Mouse (Mus musculus) cerebellum, postnatal 36 days (tissue): ENCODE data around the gene Lhfpl2.

Source experiments
- DNase-seq, 2 experiments: peaks; one replicate each; pipeline ENCODE4 v3.0.0; 2021 to 2022; ENCODE audit warnings: mixed read lengths in 2 of 2

The Lhfpl2 gene

GRCm38 (mm10) chr13:94098369-94099084 is 40.9 kb downstream of the Lhfpl2 start:
- no peak for DNase-seq

DNA sequence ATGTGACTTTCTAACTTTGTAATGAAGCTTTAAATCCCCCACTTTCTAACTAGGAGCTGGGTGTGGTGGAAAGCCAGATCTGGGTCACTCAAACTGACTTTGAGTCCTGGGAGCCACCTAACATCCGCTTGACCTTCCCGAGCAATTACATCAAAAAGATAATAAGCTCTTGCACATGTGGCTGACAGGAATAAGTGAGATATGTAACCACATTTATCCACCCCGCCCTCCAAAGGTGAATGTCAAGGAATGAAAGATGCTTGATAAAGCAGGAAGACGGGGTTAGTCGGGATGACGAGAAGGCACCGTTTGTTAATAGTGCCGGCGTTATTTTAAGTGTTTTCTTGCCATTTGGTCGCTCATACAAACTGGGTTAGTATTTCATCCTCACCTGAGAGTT is 41.5 kb downstream of the Lhfpl2 start:
- DNase-seq: no peak

DNA sequence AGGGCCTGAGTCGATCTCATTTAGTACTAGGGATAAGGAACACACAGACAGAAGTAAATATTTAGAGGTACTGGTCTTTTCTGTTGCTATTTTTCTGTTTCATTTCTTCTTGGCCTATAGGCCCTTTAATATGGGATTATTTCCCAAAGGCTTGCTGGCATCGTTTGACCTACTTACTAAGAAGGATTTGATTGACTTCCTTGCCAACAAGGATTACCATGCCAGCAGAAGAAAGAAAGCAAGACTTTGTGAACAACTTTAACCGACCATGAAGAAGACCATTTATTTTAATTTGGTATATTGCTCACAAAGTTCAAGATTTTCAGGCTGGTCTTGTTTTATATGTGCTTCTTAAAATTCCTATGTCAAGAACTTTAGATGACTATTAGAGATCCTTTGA is 42.8 kb downstream of the Lhfpl2 start:
- DNase-seq: no peak

GRCm38 (mm10) chr13:94101020-94101571 is 43.5 kb downstream of the Lhfpl2 start:
- no peak for DNase-seq

- DNase-seq: no peak
Observed at GRCm38 (mm10) chr13:94104866-94105475, 47.4 kb downstream of the Lhfpl2 start.

DNA sequence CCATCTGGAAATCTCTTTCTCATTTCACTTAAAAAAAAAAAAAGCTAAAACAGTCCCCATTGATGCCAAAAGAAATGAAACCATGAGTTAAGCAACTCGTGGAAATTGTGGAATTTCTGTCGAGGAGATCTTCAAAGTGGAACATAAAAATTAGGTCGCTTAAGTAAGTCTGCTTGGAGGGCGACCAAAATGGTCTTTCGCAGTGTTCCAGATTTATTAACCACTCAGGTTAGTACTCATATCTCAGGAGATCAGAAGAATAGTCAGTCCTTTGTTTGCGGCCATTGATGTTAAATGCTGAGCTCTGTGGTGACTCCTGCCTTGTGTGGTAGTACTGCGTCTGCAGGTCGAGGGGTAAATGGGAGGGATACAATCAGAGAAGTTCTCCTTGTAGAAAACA is 48.8 kb downstream of the Lhfpl2 start:
- no peak for DNase-seq

GRCm38 (mm10) chr13:94106983-94107382 is 49.4 kb downstream of the Lhfpl2 start:
- no peak for DNase-seq

GRCm38 (mm10) chr13:94110556-94110955 is 53.0 kb downstream of the Lhfpl2 start:
- DNase-seq: no peak

GRCm38 (mm10) chr13:94115476-94115875 is 57.9 kb downstream of the Lhfpl2 start:
- peak; percentile 39 to 56 for DNase-seq

- DNase-seq: no peak
Observed at GRCm38 (mm10) chr13:94116705-94117410, 59.3 kb downstream of the Lhfpl2 start.

DNA sequence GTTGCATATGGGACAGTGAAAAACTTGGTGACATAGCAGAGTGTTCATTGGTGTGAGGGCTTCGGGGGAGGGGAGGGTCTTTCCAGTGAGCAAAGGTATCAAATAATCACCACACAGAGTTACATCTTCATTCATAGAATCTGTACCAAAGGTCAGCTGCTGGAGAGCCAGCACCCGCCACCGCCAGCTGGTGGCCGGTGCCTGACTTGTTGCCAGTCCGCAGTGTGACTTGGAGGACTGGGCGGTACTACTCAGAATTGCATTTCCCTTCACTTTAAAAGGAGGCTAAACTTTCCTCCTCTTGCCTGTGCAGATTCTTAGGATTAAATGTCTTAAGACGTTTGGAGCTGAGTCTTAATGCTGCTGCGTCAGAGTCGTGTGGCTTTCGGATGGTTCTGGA is 59.9 kb downstream of the Lhfpl2 start:
- DNase-seq: no peak

- DNase-seq: no peak
Observed at GRCm38 (mm10) chr13:94118091-94118490, 60.5 kb downstream of the Lhfpl2 start.

DNA sequence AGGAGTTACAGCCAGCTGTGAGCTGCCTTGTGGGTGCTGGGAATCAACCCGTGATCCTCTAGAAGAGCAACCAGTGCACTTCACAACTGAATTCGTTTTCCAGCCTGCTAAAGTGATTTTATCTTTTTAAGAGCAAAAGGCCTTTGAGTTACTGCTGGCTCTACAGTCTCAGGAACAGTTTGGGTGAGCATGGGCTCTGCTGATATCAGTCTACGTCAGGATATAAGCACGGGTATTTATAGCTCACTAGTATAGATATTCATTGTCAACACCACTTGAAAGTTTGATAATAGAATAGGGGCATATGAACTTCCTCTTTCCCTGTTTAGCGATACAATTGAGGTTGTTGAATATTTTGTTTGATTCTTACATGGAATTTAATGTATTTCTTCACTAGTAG is 61.7 kb downstream of the Lhfpl2 start:
- no peak for DNase-seq

DNA sequence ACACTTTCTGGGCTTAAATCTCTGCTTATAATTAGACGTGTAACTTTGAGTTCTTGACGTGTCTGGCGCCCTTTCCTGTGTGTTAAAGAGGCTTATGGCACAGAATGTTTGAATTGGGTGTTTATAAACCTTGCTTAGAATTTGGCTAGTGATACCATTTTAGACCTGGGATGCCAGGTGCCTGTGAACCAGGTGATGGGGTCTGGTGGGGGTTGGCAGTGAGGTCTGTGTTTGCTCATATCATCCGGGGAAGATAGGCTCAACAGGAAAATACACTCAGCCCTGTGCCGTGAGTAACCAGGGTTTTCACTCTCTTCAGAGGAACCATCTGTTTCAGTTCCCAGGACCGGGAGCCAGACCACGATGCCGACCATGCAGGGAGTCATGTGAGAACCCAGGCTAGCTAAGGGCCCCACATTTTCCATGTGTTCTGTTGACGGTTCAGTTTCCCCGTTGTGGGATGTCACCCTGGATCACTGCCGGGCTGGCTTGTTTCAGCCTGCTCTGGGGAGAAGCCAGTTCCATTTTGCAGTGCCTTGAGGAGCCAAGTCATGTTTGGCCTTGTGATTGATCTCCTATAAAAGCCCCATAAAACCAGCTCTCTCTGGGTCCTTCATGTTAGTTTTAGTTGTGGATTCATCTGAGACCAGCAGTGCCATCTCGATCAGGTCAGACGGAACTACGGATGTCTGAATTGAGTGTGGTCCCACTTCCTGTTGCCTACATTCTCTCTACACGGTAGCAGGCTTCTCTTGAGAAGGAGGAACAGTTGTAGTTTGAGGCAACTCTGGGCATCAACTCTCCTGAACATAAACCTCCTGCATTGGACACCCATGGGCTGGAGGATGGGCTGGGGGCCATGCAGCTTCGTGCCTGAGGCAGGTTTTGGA is 65.4 kb downstream of the Lhfpl2 start:
- peak; percentile 34 to 36 for DNase-seq

- no peak for DNase-seq
Observed at GRCm38 (mm10) chr13:94130394-94130793, 72.8 kb downstream of the Lhfpl2 start.

DNA sequence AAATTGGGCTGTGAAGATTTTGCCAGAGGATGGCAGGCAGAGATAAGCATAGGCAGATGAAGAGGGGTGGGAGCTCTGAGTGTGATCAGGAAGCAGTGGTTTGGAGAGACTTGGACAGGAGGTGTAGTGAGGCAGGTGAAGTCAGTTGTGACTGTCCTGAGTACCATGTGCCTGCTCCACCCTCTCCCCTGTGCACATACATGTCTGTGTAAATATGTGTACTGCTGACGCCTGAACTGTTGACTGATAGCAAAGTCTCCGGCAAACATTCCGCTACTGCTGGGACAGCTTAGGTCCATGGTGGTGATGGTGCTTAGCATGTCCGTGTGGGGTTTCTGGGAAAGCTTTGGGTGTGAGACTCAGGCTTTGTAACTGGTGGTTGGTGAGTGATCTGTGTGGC is 73.5 kb downstream of the Lhfpl2 start:
- no peak for DNase-seq

GRCm38 (mm10) chr13:94132187-94132995 is 74.8 kb downstream of the Lhfpl2 start:
- no peak for DNase-seq

DNA sequence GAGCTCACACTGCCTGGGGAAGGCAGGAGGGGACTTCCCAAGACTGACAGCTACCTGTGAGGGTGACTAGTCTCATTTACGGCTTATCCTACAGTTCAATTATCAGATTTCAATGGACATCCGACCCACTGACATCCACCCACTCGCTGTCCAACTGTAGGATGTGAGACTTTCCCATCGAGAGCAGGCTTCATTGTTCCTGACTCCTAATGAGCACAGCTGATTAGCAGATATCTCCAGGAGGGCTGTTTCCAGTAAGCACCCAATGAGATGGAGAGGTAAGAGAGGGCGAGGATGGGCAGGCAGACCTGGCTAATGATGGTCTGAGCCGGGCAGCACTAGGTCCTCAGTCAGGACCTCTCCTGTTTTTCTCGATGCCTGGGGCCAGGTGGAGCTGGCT is 77.0 kb downstream of the Lhfpl2 start:
- no peak for DNase-seq

- no peak for DNase-seq
Observed at GRCm38 (mm10) chr13:94135180-94135579, 77.6 kb downstream of the Lhfpl2 start.

- DNase-seq: no peak
Observed at GRCm38 (mm10) chr13:94139713-94140445, 82.3 kb downstream of the Lhfpl2 start.

- DNase-seq: no peak
Observed at GRCm38 (mm10) chr13:94140446-94140845, 82.8 kb downstream of the Lhfpl2 start.
